Mouse (Mus musculus) spleen, adult 18-20 months (tissue): ENCODE data around the gene Nwd2.

Source experiments
- DNase-seq, 2 experiments: peaks; one replicate each; pipeline ENCODE4 v3.0.0; 2022; ENCODE audit warnings: mixed read lengths in 2 of 2

The Nwd2 gene

DNA sequence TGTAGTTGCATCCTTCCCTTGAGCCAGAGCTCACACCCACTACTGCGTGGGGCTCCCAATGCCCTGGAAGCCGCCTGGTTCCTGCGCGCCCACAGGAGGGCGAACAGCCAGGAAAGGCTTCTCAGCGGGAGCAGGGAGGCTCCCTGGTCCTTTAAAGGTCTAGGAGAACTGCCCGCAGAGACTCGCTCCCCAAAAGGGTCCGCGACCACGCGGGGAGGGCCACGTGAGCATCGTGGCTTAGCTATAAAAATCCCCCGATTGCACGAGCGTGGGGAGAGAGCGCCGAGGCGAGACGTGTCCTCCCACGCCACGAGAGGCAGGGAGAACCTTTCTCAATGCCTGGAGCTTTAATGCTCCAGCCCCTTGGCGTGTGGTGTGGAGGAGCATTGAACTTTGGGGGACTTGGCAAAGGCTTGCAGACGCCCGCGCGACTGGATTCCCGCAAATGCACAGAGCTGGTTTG, at the start of gene Nwd2:
Gene Nwd2, plus strand, starts transcription at position 33 of the 463 bp plus-strand sequence.
- no peak for DNase-seq

DNA sequence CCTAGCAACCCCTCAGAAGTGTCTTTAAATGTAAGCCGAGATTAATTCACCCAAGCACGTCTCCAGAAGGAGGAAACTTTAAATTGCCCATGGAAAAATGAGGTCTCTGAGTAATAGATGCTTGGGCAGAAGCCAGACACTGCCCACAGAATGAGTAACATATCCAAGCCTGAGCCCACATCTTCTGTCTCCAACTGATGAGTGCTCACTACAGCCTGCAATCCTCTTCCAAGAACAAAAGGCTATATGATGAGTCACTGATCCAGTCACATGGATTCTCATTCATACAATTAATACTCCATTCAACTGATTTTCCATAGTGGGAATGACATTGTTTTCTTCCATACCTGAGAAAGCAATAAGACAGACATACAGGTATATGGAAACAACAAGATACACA, 41.5 kb upstream of the Nwd2 start:
- no peak for DNase-seq

- DNase-seq = no peak
Observed at GRCm38 (mm10) chr5:63616792-63617668, 31.9 kb upstream of the Nwd2 start.

- no peak for DNase-seq
Observed at GRCm38 (mm10) chr5:63624123-63624522, 24.8 kb upstream of the Nwd2 start.

GRCm38 (mm10) chr5:63627832-63628530, 20.9 kb upstream of the Nwd2 start:
- no peak for DNase-seq

DNA sequence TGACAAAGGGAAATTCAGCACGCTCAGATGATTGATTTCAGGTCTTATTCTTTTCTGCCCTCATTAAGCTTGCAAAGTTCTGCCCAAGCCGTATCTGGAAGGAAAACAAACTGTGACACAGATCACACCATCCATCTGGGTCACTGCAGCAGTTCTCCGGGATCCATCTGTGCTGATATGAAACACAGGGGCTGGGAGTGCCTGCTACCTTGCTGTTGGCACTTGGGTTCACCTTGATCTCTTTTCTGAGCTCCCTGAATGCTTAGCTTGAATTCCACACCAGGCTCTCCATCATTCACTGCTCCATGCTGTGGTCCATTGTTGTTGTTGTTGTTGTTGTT, 20.4 kb upstream of the Nwd2 start:
- no peak for DNase-seq

DNA sequence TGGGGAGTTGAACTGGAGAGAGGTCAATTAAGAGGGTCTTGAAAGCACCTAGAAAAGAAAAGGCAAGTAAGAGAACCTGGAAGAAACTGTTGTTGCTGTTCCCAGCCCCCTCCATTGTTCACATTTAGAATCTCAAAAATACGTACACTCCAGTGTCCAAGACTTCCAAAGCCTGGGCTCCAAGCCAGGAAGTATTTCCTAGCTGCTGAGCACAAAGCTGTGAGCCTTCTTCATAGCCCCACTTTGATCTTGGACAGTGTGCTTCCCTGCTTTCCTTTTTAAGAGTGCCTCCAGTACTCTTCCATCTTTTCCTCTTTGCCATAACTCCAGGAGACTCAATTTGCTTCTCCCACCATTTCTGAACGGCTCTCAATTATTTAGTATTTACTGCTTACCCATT, 14.3 kb upstream of the Nwd2 start:
- DNase-seq = no peak

GRCm38 (mm10) chr5:63648187-63648586, 715 bp upstream of the Nwd2 start:
- DNase-seq = no peak

GRCm38 (mm10) chr5:63649533-63650464, 897 bp downstream of the Nwd2 start:
- DNase-seq = no peak

DNA sequence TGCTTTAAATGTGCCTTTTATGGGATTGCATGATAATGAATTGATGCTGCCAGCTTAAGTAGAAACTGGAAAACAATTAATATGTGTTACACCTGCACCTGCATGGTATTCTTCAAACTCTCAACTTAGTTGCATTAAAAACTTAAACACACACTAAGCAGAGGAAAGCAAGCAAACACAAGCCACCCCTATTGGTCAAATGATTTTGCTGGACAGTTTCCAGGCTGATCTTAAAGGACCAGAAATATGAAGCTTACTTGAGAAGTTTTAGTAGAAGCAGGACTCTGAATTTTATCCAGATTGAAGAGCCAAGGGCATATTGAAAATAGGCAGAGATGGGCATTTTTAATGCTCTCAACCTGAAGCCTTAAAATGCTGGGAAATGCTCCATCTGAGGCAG, 2.9 kb downstream of the Nwd2 start:
- DNase-seq = no peak

DNA sequence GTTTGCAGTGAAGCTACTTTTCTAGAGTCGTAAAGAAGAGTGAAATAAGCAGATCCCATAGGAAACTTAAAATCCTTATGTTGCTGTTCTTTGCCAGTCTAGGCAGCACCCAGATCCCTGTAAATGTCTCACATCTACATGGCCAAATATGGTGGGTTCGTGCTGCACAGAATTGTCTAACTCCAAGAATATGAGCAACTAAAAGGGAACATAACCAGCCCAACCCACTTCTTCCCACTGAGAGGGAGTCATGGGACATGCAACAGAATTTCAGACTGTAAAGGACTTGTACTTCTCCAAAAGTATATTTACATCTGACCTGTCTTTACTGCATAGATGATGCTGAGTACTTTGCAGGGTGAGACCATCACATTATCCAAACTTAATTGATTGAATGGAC, 3.8 kb downstream of the Nwd2 start:
- no peak for DNase-seq

DNA sequence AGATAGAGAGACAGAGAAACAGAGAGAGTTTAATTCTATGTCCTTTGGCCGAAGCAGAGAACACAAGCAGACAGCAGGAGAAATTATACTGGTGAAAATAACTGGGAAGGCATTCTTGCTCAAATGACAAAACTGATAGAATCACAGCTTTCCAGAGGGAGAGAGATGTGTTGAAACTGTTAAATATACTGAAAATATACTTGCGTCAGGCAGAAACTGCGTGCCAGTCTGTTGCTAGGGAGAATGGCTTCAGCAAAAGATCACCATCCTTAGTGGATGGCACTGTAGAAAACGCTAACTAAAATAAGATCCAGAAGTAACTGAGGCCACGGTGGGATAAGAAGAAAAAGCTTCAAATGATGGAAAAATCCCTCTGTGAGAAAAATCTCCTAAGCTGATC, 18.0 kb downstream of the Nwd2 start:
- DNase-seq = no peak

- no peak for DNase-seq
Observed at GRCm38 (mm10) chr5:63675934-63676333, 27.0 kb downstream of the Nwd2 start.

DNA sequence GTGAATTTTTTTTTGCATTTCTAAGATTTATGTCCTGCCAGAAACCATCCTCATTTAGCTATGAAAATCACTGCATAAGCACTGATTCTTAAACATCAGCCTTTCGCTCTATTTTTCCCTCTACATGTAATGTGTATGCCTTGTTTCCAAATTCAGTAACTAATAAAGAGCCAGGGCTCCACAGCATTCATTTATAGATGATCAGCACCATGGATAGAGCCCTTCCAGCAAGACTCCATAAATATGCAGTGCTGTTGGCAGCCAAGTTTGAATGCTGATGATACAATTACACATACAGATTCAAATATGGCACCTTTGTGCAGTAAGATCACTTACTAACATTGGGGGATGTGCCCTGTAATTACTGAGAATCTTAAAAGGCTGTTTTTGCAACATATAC, 40.2 kb downstream of the Nwd2 start:
- DNase-seq = no peak

DNA sequence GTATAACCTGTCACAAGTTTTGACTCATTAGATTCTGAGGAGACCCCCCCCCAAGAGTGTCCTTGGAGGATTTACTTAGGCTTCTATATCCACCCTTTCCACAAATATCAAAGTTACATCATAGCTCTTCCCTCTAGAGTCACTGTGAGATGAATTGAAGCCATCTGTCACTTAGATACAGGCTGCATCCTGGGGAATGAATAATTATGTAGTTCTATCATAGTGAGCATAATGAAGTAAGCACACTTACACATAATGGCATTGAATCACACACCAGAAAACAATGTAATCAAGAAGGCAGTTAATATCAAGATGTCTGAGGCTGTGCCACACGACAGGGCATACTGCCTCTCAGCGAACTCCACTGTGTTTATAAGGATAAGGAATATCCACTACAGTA, 47.9 kb downstream of the Nwd2 start:
- DNase-seq = no peak

GRCm38 (mm10) chr5:63697196-63697595, 48.3 kb downstream of the Nwd2 start:
- DNase-seq = no peak

DNA sequence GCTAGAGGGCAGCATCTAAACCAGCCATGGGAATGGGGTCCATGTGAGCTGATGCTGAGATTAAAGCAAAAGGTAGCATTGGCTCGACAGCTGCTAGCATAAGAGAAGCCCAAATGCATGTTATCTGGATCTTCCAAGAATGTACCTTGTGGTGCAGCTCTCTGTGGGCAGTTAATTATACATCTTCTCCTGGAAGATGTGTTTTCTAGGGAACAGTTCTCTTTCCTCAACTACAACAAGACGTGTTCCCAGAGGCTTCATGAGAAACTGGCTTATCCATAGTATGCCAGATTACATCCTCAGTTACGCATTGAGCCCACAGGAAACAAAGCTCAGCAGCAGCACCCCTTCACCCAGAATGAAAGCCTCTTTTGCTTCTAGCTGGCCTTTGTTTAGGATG, 80.1 kb downstream of the Nwd2 start:
- no peak for DNase-seq

- DNase-seq = no peak
Observed at GRCm38 (mm10) chr5:63735521-63735920, 86.6 kb downstream of the Nwd2 start.

DNA sequence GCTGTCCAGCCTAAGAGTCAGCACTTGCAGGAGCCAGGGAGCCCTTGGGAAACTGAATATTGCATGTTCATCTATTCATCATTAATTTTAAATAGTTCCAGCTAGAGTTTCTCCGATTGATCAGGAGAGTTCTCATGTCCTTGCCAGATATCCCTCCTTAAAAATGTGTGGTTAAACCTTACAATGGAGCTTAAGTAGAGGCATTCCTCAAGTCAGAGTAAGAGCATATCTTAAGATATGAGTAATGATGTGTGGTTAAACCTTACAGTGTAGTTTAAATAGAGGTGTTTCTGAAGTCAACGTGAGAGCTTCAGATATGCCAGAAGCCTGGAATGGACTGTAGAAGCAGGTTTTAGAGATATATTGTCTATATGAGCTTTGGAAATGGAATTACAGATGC, 94.5 kb downstream of the Nwd2 start:
- DNase-seq = no peak

- DNase-seq = no peak
Observed at GRCm38 (mm10) chr5:63748299-63748698, 99.4 kb downstream of the Nwd2 start.

- no peak for DNase-seq
Observed at GRCm38 (mm10) chr5:63748759-63749158, 99.9 kb downstream of the Nwd2 start.

GRCm38 (mm10) chr5:63755092-63755761, 106.3 kb downstream of the Nwd2 start:
- DNase-seq = no peak

GRCm38 (mm10) chr5:63755938-63756337, 107.0 kb downstream of the Nwd2 start:
- no peak for DNase-seq
